Mouse (Mus musculus) C2C12 (cell line): ENCODE results near the gene Dhps. TPM values are rescaled to one million over a fixed set of nuclear protein-coding genes. Genes with fewer than 3 reads are reported as not detected.

Experiments
- H3K27me3 ChIP-seq: one replicate; pipeline ENCODE4 v1.6.1; 2011; ENCODE audit not compliant: control insufficient read depth, insufficient read depth, insufficient read length
- H3K36me3 ChIP-seq: one replicate; pipeline ENCODE4 v1.6.1; 2011; ENCODE audit not compliant: control insufficient read depth, insufficient read depth
- H3K4me3 ChIP-seq: one replicate; pipeline ENCODE4 v1.5.1; 2011; ENCODE audit warnings: mild to moderate bottlenecking, control low read depth; ENCODE audit not compliant: poor library complexity, insufficient read depth, severe bottlenecking
- H3K79me2 ChIP-seq: one replicate; pipeline ENCODE4 v1.6.1; 2011; ENCODE audit not compliant: control insufficient read depth, insufficient read depth
- H3K79me3 ChIP-seq: one replicate; pipeline ENCODE4 v1.6.1; 2011; ENCODE audit warnings: low read depth, control low read depth
- H3ac ChIP-seq: one replicate; pipeline ENCODE3; 2011; ENCODE audit warnings: low read depth; ENCODE audit not compliant: control insufficient read depth, insufficient read length
- CEBPB ChIP-seq: IDR thresholded peaks from one replicate; pipeline ENCODE4 v1.6.1; 2011; ENCODE audit warnings: low read depth, mild to moderate bottlenecking, control low read depth, moderate library complexity
- CTCF ChIP-seq: IDR thresholded peaks from one replicate; pipeline ENCODE4 v1.5.1; 2011; ENCODE audit not compliant: control insufficient read depth, insufficient read depth, insufficient read length
- FOSL1 ChIP-seq: IDR thresholded peaks from one replicate; pipeline ENCODE4 v1.8.0; 2011; ENCODE audit warnings: mild to moderate bottlenecking, low read length; ENCODE audit not compliant: poor library complexity, insufficient read depth, severe bottlenecking
- MAX ChIP-seq: IDR thresholded peaks from one replicate; pipeline ENCODE4 v1.6.1; 2011; ENCODE audit warnings: mild to moderate bottlenecking, control low read depth
- MYOD1 ChIP-seq: IDR thresholded peaks from one replicate; pipeline ENCODE4 v1.6.1; 2011; ENCODE audit warnings: low read depth; ENCODE audit not compliant: control insufficient read depth, insufficient read length
- MYOG ChIP-seq: IDR thresholded peaks from one replicate; pipeline ENCODE4 v1.6.1; 2011; ENCODE audit not compliant: control insufficient read depth, insufficient read length; ENCODE audit errors: extremely low read depth
- USF1 ChIP-seq: IDR thresholded peaks from one replicate; pipeline ENCODE4 v1.6.1; 2011; ENCODE audit warnings: low read depth, mild to moderate bottlenecking, control low read depth, moderate library complexity
- long read RNA-seq, 2 experiments: library from polyadenylated mRNA; unstranded; transcript quantifications; one replicate each; pipeline ENCODE4 v2.0.0; 2019 to 2020
- polyA plus RNA-seq: library from polyadenylated mRNA; unstranded; fragments of >200 nt; fragmentation: generic; extraction: Trizol; gene quantifications from one replicate; pipeline ENCODE4 v1.2.1, GENCODE M21; 2012; ENCODE audit warnings: missing spikeins

The Dhps gene
- polyA plus RNA-seq: 123 TPM
- long read RNA-seq, experiment 1, transcript Dhps-201 (9 exons, 1,333 nt): major isoform, 66 of 86 reads
- long read RNA-seq, experiment 1, partial matches to known transcripts: 6 of 86 reads
- long read RNA-seq, experiment 1, other reads (novel, unspliced or antisense): 9 of 86 reads
- long read RNA-seq, experiment 2, transcript Dhps-201 (9 exons, 1,333 nt): major isoform, 260 of 295 reads
- long read RNA-seq, experiment 2, partial matches to known transcripts: 3 of 295 reads
- long read RNA-seq, experiment 2, other reads (novel, unspliced or antisense): 31 of 295 reads

DNA sequence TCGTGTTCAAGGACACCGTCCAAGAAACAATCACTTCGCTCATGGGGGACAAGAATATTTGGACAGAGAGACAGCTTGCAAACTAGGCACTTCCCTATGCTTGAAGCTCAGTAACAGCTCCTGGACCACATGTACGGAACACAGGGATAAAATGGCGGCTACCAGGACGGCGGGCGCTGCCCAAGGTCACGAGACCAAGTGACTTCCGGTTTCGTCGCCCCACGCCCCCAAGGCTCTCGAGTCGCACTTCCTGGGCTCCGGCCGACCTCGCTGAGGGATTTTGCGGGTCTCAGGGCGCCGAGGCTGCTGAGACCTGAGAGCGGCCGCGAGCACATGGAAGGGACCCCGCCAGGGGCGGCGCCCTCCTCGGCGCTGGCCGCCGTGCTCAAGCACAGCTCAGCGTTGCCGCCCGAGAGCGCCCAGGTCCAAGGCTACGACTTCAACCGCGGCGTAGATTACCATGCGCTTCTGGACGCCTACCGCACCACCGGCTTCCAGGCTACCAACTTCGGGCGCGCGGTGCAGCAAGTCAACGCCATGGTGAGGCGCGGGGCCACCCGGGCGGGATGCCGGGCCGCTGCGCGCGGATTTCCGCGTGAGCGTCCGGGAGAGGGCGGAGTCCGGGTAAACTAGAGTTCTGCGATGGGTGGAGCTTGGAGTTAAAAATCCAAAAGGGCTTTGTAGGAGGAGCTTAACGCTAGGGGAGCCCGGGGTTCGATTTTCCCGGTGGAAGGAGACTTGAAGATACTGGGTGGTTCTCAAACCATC, at the start of gene Dhps:
TSS of gene Dhps (plus strand) at position 244 of the 768 bp plus-strand sequence.
- Histone ChIP-seq H3ac (peak within 1 kb of the TSS; percentile 90), H3K36me3 (peaks cover 40% of the 10 kb centered on the region), H3K27me3 (no peaks in the 10 kb centered on the region), H3K79me3 (peaks cover 11% of the 10 kb centered on the region), H3K4me3 (peak within 1 kb of the TSS; percentile 95), H3K79me2 (peaks cover 32% of the 10 kb centered on the region)
- TF ChIP-seq MYOG: no peak
- TF ChIP-seq USF1: peak; percentile 88
- TF ChIP-seq CEBPB: no peak
- TF ChIP-seq FOSL1: no peak
- no peak for TF ChIP-seq MYOD1
- TF ChIP-seq CTCF: no peak
- TF ChIP-seq MAX: peak; percentile 95

- Histone ChIP-seq H3ac (peak overlapping the region; percentile 9), H3K27me3 (no peaks in the 10 kb centered on the region), H3K79me3 (peaks cover 45% of the 10 kb centered on the region), H3K79me2 (peaks cover 63% of the 10 kb centered on the region), H3K4me3 (no peak overlapping the region), H3K36me3 (peaks cover 25% of the 10 kb centered on the region)
- no peak for TF ChIP-seq MAX
- TF ChIP-seq MYOG: no peak
- no peak for TF ChIP-seq FOSL1
- no peak for TF ChIP-seq USF1
These were observed 47.7 kb upstream of the Dhps start for GRCm38 (mm10) chr8:85023846-85024245.

DNA sequence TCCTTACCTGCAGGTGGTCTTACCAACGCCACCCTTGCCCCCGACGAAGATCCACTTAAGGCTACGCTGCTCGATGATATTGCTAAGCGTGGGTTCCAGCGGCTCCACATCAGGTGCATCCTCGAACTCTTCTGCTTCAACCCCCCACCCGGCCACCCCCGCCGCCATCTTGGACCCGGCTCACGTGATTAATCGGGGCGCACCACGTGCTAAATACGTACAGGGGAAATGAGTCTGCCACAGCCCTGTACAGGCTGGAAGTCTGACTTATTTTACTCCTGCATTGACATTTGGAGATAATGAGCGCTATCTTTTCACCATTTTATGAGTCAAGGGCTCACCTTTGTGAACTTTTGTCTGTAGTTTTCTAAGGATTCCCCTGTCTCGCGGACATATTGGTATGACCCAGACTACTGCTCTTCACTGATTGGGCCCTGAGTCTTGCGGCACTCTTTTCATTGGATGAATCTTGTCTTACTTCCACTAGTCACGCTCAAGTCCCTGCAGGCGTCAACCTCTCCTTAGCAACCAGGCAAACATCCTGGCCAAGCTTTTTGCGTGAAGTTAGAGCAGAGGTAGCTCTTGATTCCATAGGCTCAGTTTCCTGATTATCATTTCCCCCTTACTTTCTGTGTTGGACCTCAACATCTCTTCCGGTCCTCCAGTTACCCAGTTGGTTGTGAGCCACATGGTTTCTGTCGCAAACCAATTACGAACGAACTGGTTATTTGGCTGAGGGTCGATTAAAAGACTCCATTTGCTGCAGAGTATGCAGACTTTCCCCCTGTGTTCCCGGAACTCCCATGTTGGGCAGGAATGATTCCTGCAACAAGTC, 46.2 kb upstream of the Dhps start, which contains the start of gene Asna1:
TSS of gene Asna1 (minus strand) at position 184 of the 835 bp plus-strand sequence.
- peak within 1 kb of the TSS; percentile 94 for H3ac ChIP-seq
- H3K79me3 ChIP-seq: peaks cover 59% of the 10 kb centered on the region
- H3K79me2 ChIP-seq: peaks cover 77% of the 10 kb centered on the region
- no peak for TF ChIP-seq CEBPB
- TF ChIP-seq MYOG: no peak
- TF ChIP-seq USF1: peak; percentile 89
- H3K36me3 ChIP-seq: peaks cover 34% of the 10 kb centered on the region
- H3K4me3 ChIP-seq: peak within 1 kb of the TSS; percentile 92
- no peaks in the 10 kb centered on the region for H3K27me3 ChIP-seq

GRCm38 (mm10) chr8:85026670-85027515, 44.7 kb upstream of the Dhps start, which contains the start of gene Trir:
Gene Trir, plus strand, starts transcription at chr8:85026823.
- H3K36me3 ChIP-seq: peaks cover 43% of the 10 kb centered on the region
- H3K79me3 ChIP-seq: peaks cover 70% of the 10 kb centered on the region
- no peaks in the 10 kb centered on the region for H3K27me3 ChIP-seq
- peaks cover 85% of the 10 kb centered on the region for H3K79me2 ChIP-seq
- TF ChIP-seq MAX: peak; percentile 91
- TF ChIP-seq CTCF: no peak
- peak within 1 kb of the TSS; percentile 98 for H3K4me3 ChIP-seq
- peak within 1 kb of the TSS; percentile 84 for H3ac ChIP-seq

DNA sequence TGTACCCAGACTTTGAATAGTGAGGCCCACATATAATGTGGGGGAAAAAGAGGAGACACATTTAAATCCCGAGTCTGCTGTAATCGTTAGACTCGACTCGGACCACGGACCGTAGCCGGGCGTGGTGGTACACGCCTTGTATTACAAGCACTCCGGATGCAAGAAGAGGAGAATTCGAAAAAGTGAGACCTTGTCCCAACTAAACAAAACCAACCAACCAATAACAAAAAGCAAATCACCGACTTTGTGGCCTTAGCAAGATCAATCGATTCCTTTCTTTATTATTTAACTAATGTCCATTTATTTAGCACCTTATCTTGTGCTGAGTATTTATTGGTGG, 44.1 kb upstream of the Dhps start:
- H3K79me3 ChIP-seq: peaks cover 67% of the 10 kb centered on the region
- no peaks in the 10 kb centered on the region for H3K27me3 ChIP-seq
- H3K79me2 ChIP-seq: peaks cover 85% of the 10 kb centered on the region
- H3K36me3 ChIP-seq: peaks cover 44% of the 10 kb centered on the region
- TF ChIP-seq CTCF (no peak), USF1 (no peak), CEBPB (no peak), MYOD1 (no peak), MYOG (no peak), FOSL1 (no peak), MAX (no peak)
- peak overlapping the region; percentile 98 for H3K4me3 ChIP-seq
- peak overlapping the region; percentile 84 for H3ac ChIP-seq
